ENCODE assay signal across 24 mouse cellular contexts in genomic region chr15:24911866-24912265, GRCm38 (mm10).
"Had no signal": no experiment of that assay in that cellular context is flagged by ENCODE, and none has a peak within 500 bp of the region (broad histone marks: within the 10 kb centered on the region; RNA-seq: fewer than 3 reads in every experiment).

No protein-coding gene starts in this region.

- H3K27me3 ChIP-seq: embryonic facial prominence, embryonic 12.5 days; embryonic facial prominence, embryonic 13.5 days; embryonic facial prominence, embryonic 15.5 days; forebrain, embryonic 12.5 days; forebrain, embryonic 13.5 days; forebrain, embryonic 15.5 days had no signal

- ATAC-seq: forebrain, embryonic 13.5 days; forebrain, embryonic 14.5 days; forebrain, embryonic 15.5 days; forebrain, embryonic 16.5 days; forebrain, postnatal 0 days had no signal

- H3K27ac ChIP-seq: embryonic facial prominence, embryonic 12.5 days; embryonic facial prominence, embryonic 13.5 days; embryonic facial prominence, embryonic 15.5 days; forebrain, embryonic 10.5 days; forebrain, embryonic 12.5 days; forebrain, embryonic 13.5 days; forebrain, embryonic 15.5 days; gastrocnemius, adult 2 months; heart, adult 2 months had no signal

- H3K36me3 ChIP-seq: embryonic facial prominence, embryonic 12.5 days; embryonic facial prominence, embryonic 13.5 days; embryonic facial prominence, embryonic 15.5 days; forebrain, embryonic 10.5 days; forebrain, embryonic 12.5 days; forebrain, embryonic 15.5 days had no signal

- H3K9ac ChIP-seq: embryonic facial prominence, embryonic 12.5 days; embryonic facial prominence, embryonic 13.5 days; embryonic facial prominence, embryonic 15.5 days; forebrain, embryonic 12.5 days; forebrain, embryonic 13.5 days; forebrain, embryonic 15.5 days; forebrain, postnatal 0 days had no signal

- DNase-seq: cerebellum, adult 8-10 months; cerebellum, adult 9-10 months; cerebellum, adult 9-11 months; cerebellum, postnatal 25 days; cerebellum, postnatal 36 days; forebrain, postnatal 0 days; gastrocnemius, adult 2 months; gastrocnemius, postnatal 10 days; gastrocnemius, postnatal 14 days; gastrocnemius, postnatal 25 days; gastrocnemius, postnatal 36 days; heart, adult 11 months; heart, adult 18-20 months; heart, adult 2 months had no signal

- H3K4me2 ChIP-seq: embryonic facial prominence, embryonic 12.5 days; embryonic facial prominence, embryonic 13.5 days; embryonic facial prominence, embryonic 15.5 days; forebrain, embryonic 12.5 days; forebrain, embryonic 13.5 days; forebrain, embryonic 15.5 days had no signal

- H3K9me3 ChIP-seq: embryonic facial prominence, embryonic 12.5 days; embryonic facial prominence, embryonic 13.5 days; embryonic facial prominence, embryonic 15.5 days; forebrain, embryonic 10.5 days; forebrain, embryonic 12.5 days; forebrain, embryonic 13.5 days; forebrain, embryonic 15.5 days had no signal

- H3K4me3 ChIP-seq: embryonic facial prominence, embryonic 12.5 days; embryonic facial prominence, embryonic 13.5 days; embryonic facial prominence, embryonic 15.5 days; erythroblast, embryonic 14.5 days; forebrain, embryonic 10.5 days; forebrain, embryonic 12.5 days; forebrain, embryonic 13.5 days; forebrain, embryonic 15.5 days; gastrocnemius, adult 2 months; heart, adult 2 months had no signal

- H3K4me1 ChIP-seq: embryonic facial prominence, embryonic 12.5 days; embryonic facial prominence, embryonic 13.5 days; embryonic facial prominence, embryonic 15.5 days; forebrain, embryonic 12.5 days; forebrain, embryonic 13.5 days; forebrain, embryonic 15.5 days had no signal
